Mouse (Mus musculus) limb, embryonic 14.5 days (tissue): ENCODE results near the gene Cdh18. TPM values are rescaled to one million over a fixed set of nuclear protein-coding genes. Genes with fewer than 3 reads are reported as not detected.

Experiments used
- ATAC-seq: fragments of 200-750 bp; cut with Nextera tagmentation; 2 replicates; pipeline ENCODE4 v1.8.0; 2017; ENCODE audit warnings: low read depth, moderate number of reproducible peaks, moderate TSS enrichment; ENCODE audit not compliant: low FRiP score
- DNase-seq: peaks from one replicate; pipeline ENCODE4 v3.0.0-alpha.2; 2015; ENCODE audit warnings: low spot score
- H3K27ac ChIP-seq: fragments of 300-500 bp; sonication (generic); replicated peaks from 2 replicates; pipeline ENCODE4 v1.5.1; 2014; ENCODE audit warnings: low read depth, mild to moderate bottlenecking, low read length, moderate library complexity, mixed read lengths
- H3K27me3 ChIP-seq: fragments of 300-500 bp; sonication (generic); 2 replicates; pipeline ENCODE4 v1.6.1; 2014; ENCODE audit warnings: low read length, mixed read lengths; ENCODE audit not compliant: control insufficient read depth, insufficient read depth
- H3K36me3 ChIP-seq: fragments of 300-500 bp; sonication (generic); 2 replicates; pipeline ENCODE4 v1.6.1; 2014; ENCODE audit warnings: mild to moderate bottlenecking, low read length, moderate library complexity, mixed read lengths; ENCODE audit not compliant: control insufficient read depth, insufficient read depth
- H3K4me1 ChIP-seq: fragments of 300-500 bp; sonication (generic); 2 replicates; pipeline ENCODE4 v1.6.1; 2014; ENCODE audit warnings: antibody characterized with exemption, low read length, mixed read lengths; ENCODE audit not compliant: control insufficient read depth, insufficient read depth
- H3K4me2 ChIP-seq: fragments of 300-500 bp; sonication (generic); replicated peaks from 2 replicates; pipeline ENCODE4 v1.6.1; 2014; ENCODE audit warnings: low read depth, mild to moderate bottlenecking, low read length, moderate library complexity; ENCODE audit not compliant: severe bottlenecking
- H3K4me3 ChIP-seq: fragments of 300-500 bp; sonication (generic); replicated peaks from 2 replicates; pipeline ENCODE4 v1.5.1; 2014; ENCODE audit warnings: low read length
- H3K9ac ChIP-seq: fragments of 300-500 bp; sonication (generic); 2 replicates; pipeline ENCODE4 v1.6.1; 2014; ENCODE audit warnings: mild to moderate bottlenecking, low read depth, low read length, moderate library complexity; ENCODE audit not compliant: severe bottlenecking
- H3K9me3 ChIP-seq: fragments of 300-500 bp; sonication (generic); 2 replicates; pipeline ENCODE4 v1.6.1; 2016; ENCODE audit warnings: low read length; ENCODE audit not compliant: control insufficient read depth
- POLR2A ChIP-seq: fragments of 200-500 bp; IDR thresholded peaks from 2 replicates; pipeline ENCODE4 v1.8.0; 2012; ENCODE audit warnings: inconsistent platforms, mild to moderate bottlenecking, moderate library complexity, borderline replicate concordance; ENCODE audit not compliant: insufficient read depth, insufficient read length; ENCODE audit errors: extremely low read depth
- WGBS: fragments of 180-500 bp; shearing (Covaris S2); extraction: QIAGEN DNeasy Blood & Tissue Kit; methylation state at CpG from one replicate; pipeline ENCODE4 v1.1.7; 2014; 5-methylcytosine and 5-hydroxymethylcytosine counted together
- polyA plus RNA-seq, 2 experiments: library from polyadenylated mRNA; depleted of rRNA in 1 of 2; stranded (reverse) in 1 of 2; unstranded in 1 of 2; fragments of >200 nt; fragmentation: Nextera tagmentation in 1 of 2; extraction: Ambion mirVana in 1 of 2; gene quantifications; 2 replicates each; pipeline versions ENCODE4 v1.2.1 to v1.2.3; 2012 to 2014

Gene Cdh18
- polyA plus RNA-seq, 2 experiments = 1.0 to 1.3 TPM

DNA sequence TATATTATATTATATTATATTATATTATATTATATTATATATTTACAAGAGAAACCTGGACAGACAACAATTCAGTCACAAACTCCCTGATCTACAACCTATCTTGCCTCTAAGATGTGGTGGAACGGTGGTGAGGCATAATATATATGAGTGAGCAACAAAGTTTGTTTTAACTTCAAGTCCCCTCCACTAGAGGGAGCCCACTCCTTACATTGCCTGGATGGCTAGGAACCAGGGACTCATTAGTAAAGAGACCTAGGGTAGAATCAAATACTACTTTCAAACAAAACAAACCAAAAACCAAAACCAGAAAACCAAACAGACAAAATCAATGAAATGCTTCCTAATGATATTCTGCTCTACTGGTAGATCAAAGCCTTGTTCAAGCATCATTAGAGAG is 937.5 kb downstream of the Cdh18 start:
- TF ChIP-seq POLR2A = no peak
- ATAC-seq = no peak
- Histone ChIP-seq H3K27me3 (no peaks in the 10 kb centered on the region), H3K4me3 (no peak overlapping the region), H3K36me3 (no peaks in the 10 kb centered on the region), H3K4me1 (no peaks in the 10 kb centered on the region), H3K9me3 (no peaks in the 10 kb centered on the region), H3K27ac (no peak overlapping the region), H3K4me2 (no peak overlapping the region), H3K9ac (no peak overlapping the region)
- 53% methylated on average over 1 of the region's 1 CpGs for WGBS
- peak; percentile 5 for DNase-seq

DNA sequence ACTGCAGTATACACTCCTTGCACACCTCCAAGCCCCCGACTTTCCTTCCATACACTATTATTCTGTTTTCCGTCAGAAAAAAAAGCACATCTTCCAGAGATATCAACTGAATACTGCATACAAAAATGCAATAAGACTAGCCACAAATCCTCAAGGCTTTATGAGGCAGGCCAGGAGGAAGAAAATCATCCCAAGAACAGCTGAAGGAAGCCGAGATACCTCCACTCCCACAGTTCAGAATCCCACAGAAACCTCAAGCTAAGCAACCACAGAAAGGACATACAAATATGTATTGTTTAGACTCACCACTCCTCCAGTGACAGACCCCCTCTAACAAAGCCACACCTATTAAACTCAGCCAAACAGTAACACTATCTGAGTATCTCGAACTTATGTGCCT is 957.7 kb downstream of the Cdh18 start:
- Histone ChIP-seq H3K4me3 (no peak overlapping the region), H3K36me3 (no peaks in the 10 kb centered on the region), H3K9me3 (no peaks in the 10 kb centered on the region), H3K4me1 (no peaks in the 10 kb centered on the region), H3K4me2 (no peak overlapping the region), H3K27ac (no peak overlapping the region), H3K27me3 (no peaks in the 10 kb centered on the region), H3K9ac (no peak overlapping the region)
- no peak for DNase-seq
- 79% methylated on average over 4 of the region's 4 CpGs for WGBS
- ATAC-seq = no peak
- no peak for TF ChIP-seq POLR2A

DNA sequence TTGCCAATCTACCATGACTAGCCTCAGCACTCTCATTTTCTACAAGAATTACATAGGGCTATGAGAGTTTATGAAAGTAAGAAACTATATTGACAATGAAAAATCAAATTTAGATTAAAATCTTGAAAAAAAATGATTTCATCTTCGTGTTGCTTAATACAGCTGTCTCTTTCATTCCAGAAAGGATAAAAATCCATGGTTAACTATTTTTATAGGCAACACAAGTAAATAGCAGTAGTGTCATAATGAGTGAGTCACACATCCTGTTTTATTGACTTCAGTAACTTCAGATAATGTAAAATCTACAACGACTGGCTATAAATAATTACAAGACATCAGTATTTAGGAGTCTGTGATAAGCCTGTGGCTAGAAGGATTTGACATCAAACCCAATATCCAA is 960.9 kb downstream of the Cdh18 start:
- no peaks in the 10 kb centered on the region for H3K9me3 ChIP-seq
- no peak for DNase-seq
- H3K4me3 ChIP-seq = no peak overlapping the region
- H3K27me3 ChIP-seq = no peaks in the 10 kb centered on the region
- no peak overlapping the region for H3K4me2 ChIP-seq
- no peak for TF ChIP-seq POLR2A
- no peak overlapping the region for H3K27ac ChIP-seq
- H3K36me3 ChIP-seq = no peaks in the 10 kb centered on the region
- WGBS = 55% methylated on average over 2 of the region's 2 CpGs
- no peak for ATAC-seq
- no peak overlapping the region for H3K9ac ChIP-seq
- no peaks in the 10 kb centered on the region for H3K4me1 ChIP-seq

DNA sequence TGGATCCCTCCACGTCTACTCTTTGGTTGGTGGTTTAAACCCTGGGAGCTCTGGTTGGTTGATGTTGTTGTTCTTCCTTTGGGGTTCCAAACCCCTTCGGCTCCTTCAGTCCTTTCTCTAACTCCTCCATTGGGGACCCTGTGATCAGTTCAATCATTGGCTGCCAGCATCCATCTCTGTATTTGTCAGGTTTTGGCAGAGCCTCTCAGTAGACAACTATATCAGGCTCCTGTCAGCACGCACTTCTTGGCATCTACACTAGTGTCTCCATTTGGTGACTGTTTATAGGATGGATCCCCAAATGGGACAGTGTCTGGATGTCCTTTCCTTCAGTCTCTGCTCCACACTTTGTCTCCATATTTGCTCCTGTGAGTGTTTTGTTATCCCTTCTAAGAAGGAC is 967.0 kb downstream of the Cdh18 start:
- DNase-seq (no peak), ATAC-seq (no peak)
- H3K27me3 ChIP-seq = no peaks in the 10 kb centered on the region
- TF ChIP-seq POLR2A = no peak
- H3K4me1 ChIP-seq = no peaks in the 10 kb centered on the region
- H3K4me3 ChIP-seq = no peak overlapping the region
- H3K9ac ChIP-seq = no peak overlapping the region
- no peaks in the 10 kb centered on the region for H3K9me3 ChIP-seq
- WGBS = 93% methylated on average over 3 of the region's 3 CpGs
- H3K4me2 ChIP-seq = no peak overlapping the region
- no peak overlapping the region for H3K27ac ChIP-seq
- no peaks in the 10 kb centered on the region for H3K36me3 ChIP-seq

DNA sequence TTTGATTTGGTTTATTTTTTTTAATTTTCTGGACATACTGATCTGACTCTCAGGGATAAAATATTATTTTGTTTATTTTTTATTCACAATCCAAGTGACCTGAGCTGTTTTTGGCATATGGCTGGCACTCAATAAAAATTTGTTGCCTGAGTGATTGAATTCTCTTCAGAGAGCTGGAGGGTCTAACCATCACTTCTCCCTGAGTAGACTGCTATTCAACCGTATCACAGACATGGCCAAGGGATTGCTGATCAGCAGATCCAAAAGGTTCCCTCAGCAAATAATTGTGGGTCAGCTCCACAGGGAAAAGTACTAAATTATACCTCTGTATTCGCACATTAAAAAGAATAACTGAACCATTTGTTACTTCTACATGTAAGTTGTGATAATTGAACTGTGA is 969.3 kb downstream of the Cdh18 start:
- TF ChIP-seq POLR2A = no peak
- Histone ChIP-seq H3K9me3 (no peaks in the 10 kb centered on the region), H3K36me3 (no peaks in the 10 kb centered on the region), H3K4me2 (no peak overlapping the region), H3K4me1 (no peaks in the 10 kb centered on the region), H3K27me3 (no peaks in the 10 kb centered on the region), H3K9ac (no peak overlapping the region), H3K27ac (no peak overlapping the region), H3K4me3 (no peak overlapping the region)
- no peak for DNase-seq
- ATAC-seq = no peak
- 72% methylated on average over 2 of the region's 2 CpGs for WGBS
